Mouse (Mus musculus): Measurements from ENCODE around the gene Hpdl. TPM values are rescaled to one million over a fixed set of nuclear protein-coding genes. Genes with fewer than 3 reads are reported as not detected.

The Hpdl gene
- polyA plus RNA-seq, 1 experiment from 2014 or later, result 1.8 TPM

DNA sequence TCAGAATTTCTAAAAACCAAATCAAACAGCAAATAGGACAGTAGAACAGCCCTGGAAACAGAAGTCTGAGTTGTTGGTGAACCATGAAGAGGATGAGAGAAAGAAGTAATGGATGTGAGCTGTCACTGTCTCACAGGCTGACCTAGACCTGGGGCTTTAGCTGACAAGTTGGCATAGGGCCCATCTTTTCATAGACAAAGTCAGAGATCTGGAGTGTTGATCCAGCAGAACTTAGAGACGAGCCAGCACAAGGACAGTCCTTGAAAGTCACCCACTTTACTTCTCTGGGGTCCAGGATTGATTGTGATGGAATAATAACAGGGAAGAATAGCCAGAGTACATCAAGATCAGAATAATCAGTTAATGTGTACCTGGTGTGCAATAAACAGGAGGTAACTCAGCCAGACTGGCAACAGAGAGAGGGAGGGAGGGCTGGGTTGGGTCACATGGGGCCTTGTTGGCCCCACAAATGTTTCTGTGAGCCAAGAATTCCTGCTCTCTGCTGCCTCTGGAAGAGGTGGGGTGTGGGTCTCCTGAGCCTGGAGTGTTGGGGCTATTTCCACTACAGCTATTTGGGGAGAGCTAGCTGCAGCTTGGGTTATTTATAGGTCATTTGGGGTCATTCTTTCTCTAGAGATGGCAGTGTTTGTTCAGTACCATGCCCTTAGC, 24.9 kb downstream of the Hpdl start:
- Histone ChIP-seq H3K4me1 (no peaks in the 10 kb centered on the region), H3K36me3 (peaks cover 7% of the 10 kb centered on the region; the same call in 1 of the 2 replicates), H3K9me3 (replicated peaks) (no peaks in the 10 kb centered on the region), H3K9ac (replicated peaks) (no peak overlapping the region), H3K4me2 (no peak overlapping the region), H3K27me3 (replicated peaks) (no peaks in the 10 kb centered on the region), H3K4me3 (replicated peaks) (no peak overlapping the region), H3K27ac (replicated peaks) (no peak overlapping the region)
- ATAC-seq (ENCODE audit: low FRiP score), result no peak
- WGBS, result 67% methylated on average over 1 of the region's 1 CpGs

DNA sequence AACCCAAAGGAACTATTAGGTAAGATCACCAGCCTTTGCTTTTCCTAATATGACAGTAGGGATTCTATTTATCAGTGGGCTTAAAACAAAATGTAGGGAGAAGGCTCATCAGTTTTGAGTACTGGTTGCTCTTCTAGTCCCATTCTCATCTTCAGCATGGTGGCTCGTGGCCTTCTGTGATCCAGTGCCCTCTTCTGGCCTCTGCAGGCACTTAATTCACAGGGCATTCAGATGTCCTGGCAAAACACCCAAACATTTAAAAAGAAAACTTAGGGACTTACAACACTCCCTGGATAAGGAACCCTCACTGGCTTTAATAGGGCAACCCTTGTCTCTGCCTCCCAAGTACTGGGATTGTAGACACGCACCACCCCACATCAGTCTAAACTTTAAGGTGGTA, 27.2 kb downstream of the Hpdl start:
- H3K27ac ChIP-seq (replicated peaks), result no peak overlapping the region
- ATAC-seq (ENCODE audit: low FRiP score), result no peak
- WGBS, result 75% methylated on average over 2 of the region's 2 CpGs

DNA sequence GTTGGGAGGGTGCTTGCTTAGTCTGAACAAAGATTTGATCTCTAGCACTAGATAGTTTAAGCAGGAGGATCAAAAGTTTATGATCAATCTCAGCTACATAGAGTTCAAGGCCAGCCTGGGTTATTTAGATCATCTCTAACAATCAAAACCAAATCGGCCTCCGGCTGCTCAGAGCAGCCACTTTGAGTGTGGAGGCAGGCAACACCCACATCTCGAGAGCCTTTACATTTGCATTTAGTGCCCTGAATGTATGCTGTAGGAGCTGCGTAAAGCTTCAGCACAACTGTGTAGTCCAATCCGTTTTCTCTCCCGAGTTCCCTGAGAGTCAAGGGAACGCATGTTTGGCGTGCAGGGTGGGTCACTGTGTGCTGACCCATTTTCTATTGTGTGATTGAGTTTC, 29.1 kb downstream of the Hpdl start:
- Histone ChIP-seq H3K9me3 (replicated peaks) (no peaks in the 10 kb centered on the region), H3K4me3 (replicated peaks) (no peak overlapping the region), H3K4me1 (no peaks in the 10 kb centered on the region), H3K36me3 (no peaks in the 10 kb centered on the region), H3K9ac (replicated peaks) (no peak overlapping the region), H3K4me2 (no peak overlapping the region), H3K27me3 (replicated peaks) (no peaks in the 10 kb centered on the region), H3K27ac (replicated peaks) (no peak overlapping the region)
- ATAC-seq (ENCODE audit: low FRiP score), result no peak
- 88% methylated on average over 8 of the region's 8 CpGs for WGBS

More for the DNA sequence above, 27.2 kb downstream of the Hpdl start:
- H3K9ac ChIP-seq (replicated peaks), result no peak overlapping the region
- no peaks in the 10 kb centered on the region for H3K4me1 ChIP-seq
- H3K36me3 ChIP-seq, result no peaks in the 10 kb centered on the region
- no peaks in the 10 kb centered on the region for H3K27me3 ChIP-seq (replicated peaks)
- H3K4me2 ChIP-seq, result no peak overlapping the region
- no peak overlapping the region for H3K4me3 ChIP-seq (replicated peaks)
- H3K9me3 ChIP-seq (replicated peaks), result no peaks in the 10 kb centered on the region

DNA sequence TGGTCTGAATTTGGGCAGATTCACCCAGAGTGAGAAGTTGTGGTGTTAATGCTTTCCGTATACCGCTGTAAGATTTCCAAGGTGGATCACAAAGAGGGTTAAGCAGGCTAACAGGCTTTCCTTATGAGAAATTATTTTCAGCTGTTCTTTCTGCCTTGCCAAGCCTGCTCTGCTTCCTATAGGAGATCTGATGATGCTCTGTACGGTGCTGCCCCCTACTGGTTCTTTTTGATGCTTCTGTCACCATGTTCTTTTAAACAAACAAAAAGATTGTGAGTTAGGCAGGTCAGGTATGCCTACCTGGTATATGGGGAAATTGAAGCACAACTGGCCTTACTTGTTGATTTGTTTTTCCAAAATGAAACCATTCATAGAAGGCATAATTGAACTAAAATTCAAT, 32.6 kb downstream of the Hpdl start:
- H3K4me1 ChIP-seq, result no peaks in the 10 kb centered on the region
- no peak overlapping the region for H3K4me3 ChIP-seq (replicated peaks)
- no peak overlapping the region for H3K27ac ChIP-seq (replicated peaks)
- no peaks in the 10 kb centered on the region for H3K27me3 ChIP-seq (replicated peaks)
- H3K9ac ChIP-seq (replicated peaks), result no peak overlapping the region
- H3K36me3 ChIP-seq, result no peaks in the 10 kb centered on the region
- ATAC-seq (ENCODE audit: low FRiP score), result 0 out of 2 replicates have a peak, but pooled peaks have one; percentile 63
- WGBS, result 8% methylated on average over 3 of the region's 3 CpGs
- H3K9me3 ChIP-seq (replicated peaks), result no peaks in the 10 kb centered on the region
- no peak overlapping the region for H3K4me2 ChIP-seq

DNA sequence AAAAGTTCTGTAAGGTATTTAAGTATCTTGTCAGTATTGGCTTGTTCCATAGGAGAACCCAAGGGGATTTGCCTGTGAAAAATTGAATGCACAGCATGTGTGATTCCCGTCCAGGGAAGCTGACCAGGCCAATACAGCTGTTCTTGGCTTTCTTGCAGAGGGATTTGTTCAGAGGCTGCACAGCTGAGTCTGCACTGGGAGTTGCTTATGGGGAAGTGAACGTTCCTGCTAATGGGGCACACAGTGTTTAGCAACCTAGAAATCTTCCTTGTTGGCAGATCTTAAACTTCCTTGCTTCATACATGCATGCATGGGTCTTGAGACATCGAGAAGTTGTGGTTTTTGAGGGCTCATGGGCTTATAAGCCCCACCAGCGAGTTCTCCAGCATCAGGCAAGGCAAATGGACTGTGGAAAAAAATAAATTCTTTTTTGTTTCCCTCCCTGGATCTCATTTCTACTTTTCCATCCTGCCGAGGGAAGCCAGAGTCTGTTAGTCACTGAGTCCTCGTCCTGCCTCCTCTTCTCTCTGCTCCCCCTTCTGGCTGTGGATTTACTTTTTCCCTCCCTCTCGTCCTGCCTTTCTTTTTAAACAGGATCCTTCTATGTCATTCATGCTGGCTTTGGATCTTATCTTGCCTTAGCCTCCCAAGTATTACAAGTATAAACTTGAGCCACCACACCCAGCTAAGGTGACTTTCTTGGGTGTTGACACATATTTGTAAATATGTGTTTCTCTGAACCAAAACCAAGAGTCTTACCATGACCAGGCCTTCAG, 33.3 kb downstream of the Hpdl start:
- Histone ChIP-seq H3K9me3 (replicated peaks) (no peaks in the 10 kb centered on the region), H3K9ac (replicated peaks) (no peak overlapping the region), H3K36me3 (no peaks in the 10 kb centered on the region), H3K4me2 (no peak overlapping the region), H3K27me3 (replicated peaks) (no peaks in the 10 kb centered on the region), H3K4me1 (no peaks in the 10 kb centered on the region), H3K27ac (replicated peaks) (no peak overlapping the region), H3K4me3 (replicated peaks) (no peak overlapping the region)
- WGBS, result 42% methylated on average over 7 of the region's 7 CpGs
- ATAC-seq (ENCODE audit: low FRiP score), result no peak

DNA sequence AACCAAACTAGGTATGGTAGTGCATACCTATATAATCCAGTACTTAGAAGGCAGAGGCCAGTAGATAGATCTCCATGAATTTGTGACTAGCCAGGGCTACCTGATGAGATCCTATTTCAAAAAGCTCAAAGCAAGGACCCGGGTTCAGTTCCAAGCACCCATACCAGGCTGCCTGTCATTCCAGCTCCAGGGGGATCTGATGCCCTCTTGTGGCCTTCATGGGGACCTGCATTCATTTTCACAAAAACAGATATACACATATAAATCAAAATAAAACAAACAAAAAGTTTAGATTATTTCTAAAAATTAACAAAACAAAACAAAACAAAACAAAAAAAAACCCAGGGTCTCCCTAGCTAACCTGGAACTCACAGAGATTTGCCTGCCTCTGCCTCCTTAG, 34.9 kb downstream of the Hpdl start:
- no peaks in the 10 kb centered on the region for H3K27me3 ChIP-seq (replicated peaks)
- no peak overlapping the region for H3K27ac ChIP-seq (replicated peaks)
- no peak overlapping the region for H3K4me2 ChIP-seq
- no peaks in the 10 kb centered on the region for H3K9me3 ChIP-seq (replicated peaks)
- no peaks in the 10 kb centered on the region for H3K36me3 ChIP-seq
- no peak overlapping the region for H3K4me3 ChIP-seq (replicated peaks)
- 96% methylated on average over 1 of the region's 1 CpGs for WGBS
- no peak overlapping the region for H3K9ac ChIP-seq (replicated peaks)
- H3K4me1 ChIP-seq, result no peaks in the 10 kb centered on the region
- no peak for ATAC-seq (ENCODE audit: low FRiP score)

DNA sequence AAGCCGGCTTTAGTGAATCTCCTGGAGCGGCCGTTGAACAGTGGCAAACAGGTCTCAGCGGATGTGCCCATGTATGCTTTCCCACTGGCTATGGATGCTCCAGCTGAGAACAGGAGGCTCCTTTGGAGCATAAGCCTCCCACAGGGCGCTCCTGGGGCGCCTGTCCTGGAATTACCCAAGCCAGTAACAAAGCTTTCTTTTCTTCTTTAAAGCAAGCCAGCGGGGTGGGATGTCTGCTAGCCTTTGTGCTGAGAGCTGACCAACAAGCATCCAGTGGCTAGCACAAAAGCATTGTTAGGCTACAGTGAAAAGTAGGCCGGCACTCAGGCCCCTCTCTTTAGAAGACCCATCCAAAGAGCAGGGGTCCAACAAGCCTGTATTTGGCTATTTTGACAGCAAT, 39.3 kb downstream of the Hpdl start:
- WGBS, result 8% methylated on average over 8 of the region's 8 CpGs
- no peaks in the 10 kb centered on the region for H3K27me3 ChIP-seq (replicated peaks)
- ATAC-seq (ENCODE audit: low FRiP score), result no peak
- H3K27ac ChIP-seq (replicated peaks), result no peak overlapping the region
- H3K9me3 ChIP-seq (replicated peaks), result no peaks in the 10 kb centered on the region
- no peak overlapping the region for H3K4me3 ChIP-seq (replicated peaks)
- no peak overlapping the region for H3K4me2 ChIP-seq
- H3K4me1 ChIP-seq, result no peaks in the 10 kb centered on the region
- no peak overlapping the region for H3K9ac ChIP-seq (replicated peaks)
- H3K36me3 ChIP-seq, result no peaks in the 10 kb centered on the region

DNA sequence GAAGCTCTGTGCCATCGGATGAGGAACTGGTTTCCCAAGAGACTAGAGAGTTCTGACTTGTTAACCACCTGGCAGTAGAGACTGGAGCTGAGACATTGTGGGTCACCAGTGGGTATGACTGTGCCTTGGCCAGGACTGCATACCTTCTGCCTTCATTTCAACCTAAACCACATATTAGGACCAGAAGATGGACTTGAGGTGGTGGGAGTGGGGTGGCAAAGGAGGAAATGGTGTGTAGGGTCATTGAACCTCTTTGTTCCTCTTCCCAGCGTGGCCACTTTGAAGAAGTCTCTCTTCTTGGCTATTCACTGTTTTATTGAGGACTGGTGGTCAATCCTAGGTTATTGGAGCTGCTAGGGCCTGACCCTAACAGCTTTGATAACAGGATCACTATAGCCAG, 40.1 kb downstream of the Hpdl start:
- Histone ChIP-seq H3K4me3 (replicated peaks) (no peak overlapping the region), H3K9ac (replicated peaks) (no peak overlapping the region), H3K4me2 (no peak overlapping the region), H3K27me3 (replicated peaks) (no peaks in the 10 kb centered on the region), H3K9me3 (replicated peaks) (no peaks in the 10 kb centered on the region), H3K27ac (replicated peaks) (no peak overlapping the region), H3K36me3 (no peaks in the 10 kb centered on the region), H3K4me1 (no peaks in the 10 kb centered on the region)
- no peak for ATAC-seq (ENCODE audit: low FRiP score)
- WGBS, result 18% methylated on average over 2 of the region's 2 CpGs

DNA sequence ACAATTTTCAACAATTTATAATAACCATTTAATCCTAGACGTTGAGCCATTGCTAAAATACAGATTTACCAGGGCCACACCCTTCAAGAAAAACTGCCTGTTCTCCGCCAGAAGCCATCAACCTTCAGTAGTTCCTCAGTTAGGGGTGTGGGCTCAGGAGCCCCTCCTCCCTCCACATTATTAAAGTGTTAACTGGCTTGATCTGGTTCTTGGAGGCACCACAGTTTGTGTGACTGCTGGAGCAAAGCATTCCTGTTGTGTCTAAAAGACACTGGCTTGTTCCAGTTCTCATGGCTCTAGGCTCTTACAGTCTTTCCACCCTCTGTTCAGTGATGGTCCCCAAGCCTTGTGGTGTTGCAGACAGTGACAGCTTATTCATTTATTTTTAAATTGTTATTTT, 41.0 kb downstream of the Hpdl start:
- no peak overlapping the region for H3K9ac ChIP-seq (replicated peaks)
- H3K4me2 ChIP-seq, result no peak overlapping the region
- no peak overlapping the region for H3K4me3 ChIP-seq (replicated peaks)
- no peaks in the 10 kb centered on the region for H3K36me3 ChIP-seq
- H3K27ac ChIP-seq (replicated peaks), result no peak overlapping the region
- no peaks in the 10 kb centered on the region for H3K27me3 ChIP-seq (replicated peaks)
- 81% methylated on average over 2 of the region's 2 CpGs for WGBS
- ATAC-seq (ENCODE audit: low FRiP score), result no peak
- no peaks in the 10 kb centered on the region for H3K4me1 ChIP-seq
- no peaks in the 10 kb centered on the region for H3K9me3 ChIP-seq (replicated peaks)

DNA sequence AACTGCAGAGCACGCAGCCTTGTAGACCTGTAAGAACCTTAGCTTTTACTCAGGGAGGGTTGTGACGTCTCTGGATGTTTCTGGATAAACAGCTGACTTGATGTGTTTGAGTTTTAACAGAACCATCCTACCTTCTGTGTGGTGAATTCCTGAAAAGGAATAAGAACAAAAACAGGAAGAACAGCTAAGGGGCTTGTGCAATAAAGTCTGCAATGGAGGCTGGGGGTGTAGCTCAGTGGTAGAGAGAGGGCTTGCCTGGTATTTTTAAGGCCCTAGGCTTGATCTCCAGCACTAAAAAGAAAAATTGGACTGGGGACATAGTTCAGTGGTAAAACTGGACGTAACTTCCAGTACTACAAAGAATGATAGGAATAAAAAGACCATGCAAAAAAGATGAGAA, 44.4 kb downstream of the Hpdl start:
- H3K4me3 ChIP-seq (replicated peaks), result no peak overlapping the region
- H3K36me3 ChIP-seq, result no peaks in the 10 kb centered on the region
- no peak overlapping the region for H3K4me2 ChIP-seq
- WGBS, result 92% methylated on average over 3 of the region's 3 CpGs
- H3K9me3 ChIP-seq (replicated peaks), result no peaks in the 10 kb centered on the region
- no peaks in the 10 kb centered on the region for H3K27me3 ChIP-seq (replicated peaks)
- no peak overlapping the region for H3K27ac ChIP-seq (replicated peaks)
- no peak overlapping the region for H3K9ac ChIP-seq (replicated peaks)
- no peaks in the 10 kb centered on the region for H3K4me1 ChIP-seq
- no peak for ATAC-seq (ENCODE audit: low FRiP score)

DNA sequence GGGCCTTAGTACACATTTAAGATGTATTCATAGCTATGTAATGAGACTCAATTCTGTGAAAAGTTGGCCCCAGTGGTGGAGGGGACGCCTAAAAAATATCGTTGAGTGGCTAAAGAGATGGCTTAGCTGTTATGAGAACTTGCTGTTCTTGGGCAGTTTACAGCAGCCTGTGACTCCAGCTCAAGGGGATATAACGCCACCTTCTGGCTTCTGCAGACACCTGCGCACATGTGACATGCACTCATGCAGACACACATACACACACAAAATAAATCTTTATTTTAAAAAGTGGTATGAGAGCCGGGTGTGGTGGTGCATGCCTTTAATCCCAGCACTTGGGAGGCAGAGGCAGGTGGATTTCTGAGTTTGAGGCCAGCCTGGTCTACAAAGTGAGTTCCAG, 45.1 kb downstream of the Hpdl start:
- H3K36me3 ChIP-seq, result no peaks in the 10 kb centered on the region

More for the DNA sequence above, 45.1 kb downstream of the Hpdl start:
- ATAC-seq (ENCODE audit: low FRiP score), result no peak
- Histone ChIP-seq H3K9ac (replicated peaks) (no peak overlapping the region), H3K4me2 (no peak overlapping the region), H3K27ac (replicated peaks) (no peak overlapping the region), H3K4me3 (replicated peaks) (no peak overlapping the region), H3K27me3 (replicated peaks) (no peaks in the 10 kb centered on the region), H3K9me3 (replicated peaks) (no peaks in the 10 kb centered on the region), H3K4me1 (no peaks in the 10 kb centered on the region)
- 93% methylated on average over 5 of the region's 5 CpGs for WGBS
